Mouse (Mus musculus) cerebellum, adult (tissue): ENCODE measurements around the gene Spryd7.
"Not testable (repeated sequence)": the region's sequence is repeated elsewhere in the genome, so short reads cannot be mapped to it uniquely, and the experiment has no call there.

Experiments used
- ATAC-seq: cut with Nextera tagmentation; 2 replicates; pipeline ENCODE4 v1.9.2; 2017; ENCODE audit warnings: mild to moderate bottlenecking, moderate library complexity, mixed read lengths; ENCODE audit not compliant: insufficient number of reproducible peaks, low FRiP score, low TSS enrichment

The Spryd7 gene

GRCm38 (mm10) chr14:61556289-61557147 is at the start of gene Spryd7:
Spryd7 (minus strand) TSS chr14:61556886.
- peak; percentile 88 for ATAC-seq

DNA sequence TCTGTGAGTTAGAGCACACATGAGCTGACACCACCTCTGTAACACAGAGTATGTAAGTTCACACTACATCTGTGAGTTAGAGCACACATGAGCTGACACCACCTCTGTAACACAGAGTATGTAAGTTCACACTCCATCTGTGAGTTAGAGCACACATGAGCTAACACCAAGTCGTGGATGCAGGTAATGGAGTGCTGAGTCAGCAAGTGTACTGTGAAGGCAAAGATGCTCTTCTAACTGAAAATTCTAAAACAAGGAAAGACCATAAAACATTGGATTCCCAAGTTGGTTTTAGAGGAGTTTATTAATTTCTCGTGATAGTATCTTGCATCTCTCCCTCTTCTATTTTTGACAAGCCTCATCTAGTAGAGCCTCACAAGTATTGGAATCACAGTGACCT is 49.4 kb upstream of the Spryd7 start:
- ATAC-seq, result not testable (repeated sequence)

DNA sequence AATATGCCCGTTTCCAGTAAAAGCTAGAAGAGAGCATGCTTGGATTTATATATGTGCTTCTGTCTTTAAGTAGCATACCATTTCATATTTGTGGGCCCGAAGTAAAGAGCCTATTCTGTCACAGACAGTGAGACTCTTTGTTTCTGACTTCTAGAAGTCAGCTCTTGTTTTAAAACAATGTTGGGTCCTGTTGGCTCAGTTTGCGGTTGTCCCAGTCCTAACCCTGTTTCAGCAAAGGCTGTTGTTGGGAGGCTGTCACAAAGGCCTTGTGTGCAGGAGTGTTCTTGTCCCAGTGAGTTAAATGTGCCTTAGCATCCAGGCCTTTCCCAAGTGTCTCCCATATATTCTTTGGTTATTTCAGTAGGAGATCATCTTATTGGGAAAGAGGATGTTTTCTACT is 47.4 kb upstream of the Spryd7 start:
- no peak for ATAC-seq

DNA sequence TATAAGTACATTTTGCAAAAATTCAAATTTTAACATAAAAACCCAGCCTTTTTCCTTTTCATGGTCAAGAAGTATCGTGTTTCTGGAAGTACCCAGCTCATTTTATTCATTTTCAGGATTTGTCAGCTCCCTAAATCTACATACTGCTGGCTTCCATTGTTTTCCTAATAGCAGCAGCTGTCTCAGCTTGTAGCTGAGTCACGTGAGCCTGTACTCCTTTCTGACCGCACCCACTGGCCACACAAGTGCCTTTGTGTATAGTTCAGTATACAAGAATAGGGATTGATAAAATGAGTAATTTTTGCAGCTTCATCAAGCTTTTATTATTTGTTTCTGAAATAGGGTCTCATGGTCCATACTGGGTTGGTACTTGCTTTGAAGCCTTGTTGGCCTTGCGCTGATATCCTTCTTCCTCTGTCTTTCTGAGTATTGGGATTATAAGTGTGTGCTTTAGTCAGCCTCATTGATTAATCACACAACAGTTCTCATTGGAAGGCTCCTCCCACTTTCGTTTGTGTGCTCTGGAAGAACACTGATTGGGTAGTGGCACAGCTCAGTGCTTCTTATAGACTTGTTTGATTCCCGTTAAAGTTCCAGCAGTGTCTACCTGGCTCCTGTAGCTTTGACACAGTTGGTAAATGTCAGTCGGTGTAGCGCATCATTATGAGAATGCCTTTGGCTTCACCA is 46.5 kb upstream of the Spryd7 start:
- no peak for ATAC-seq

- ATAC-seq, result no peak
Observed at GRCm38 (mm10) chr14:61601348-61601747, 44.7 kb upstream of the Spryd7 start.

DNA sequence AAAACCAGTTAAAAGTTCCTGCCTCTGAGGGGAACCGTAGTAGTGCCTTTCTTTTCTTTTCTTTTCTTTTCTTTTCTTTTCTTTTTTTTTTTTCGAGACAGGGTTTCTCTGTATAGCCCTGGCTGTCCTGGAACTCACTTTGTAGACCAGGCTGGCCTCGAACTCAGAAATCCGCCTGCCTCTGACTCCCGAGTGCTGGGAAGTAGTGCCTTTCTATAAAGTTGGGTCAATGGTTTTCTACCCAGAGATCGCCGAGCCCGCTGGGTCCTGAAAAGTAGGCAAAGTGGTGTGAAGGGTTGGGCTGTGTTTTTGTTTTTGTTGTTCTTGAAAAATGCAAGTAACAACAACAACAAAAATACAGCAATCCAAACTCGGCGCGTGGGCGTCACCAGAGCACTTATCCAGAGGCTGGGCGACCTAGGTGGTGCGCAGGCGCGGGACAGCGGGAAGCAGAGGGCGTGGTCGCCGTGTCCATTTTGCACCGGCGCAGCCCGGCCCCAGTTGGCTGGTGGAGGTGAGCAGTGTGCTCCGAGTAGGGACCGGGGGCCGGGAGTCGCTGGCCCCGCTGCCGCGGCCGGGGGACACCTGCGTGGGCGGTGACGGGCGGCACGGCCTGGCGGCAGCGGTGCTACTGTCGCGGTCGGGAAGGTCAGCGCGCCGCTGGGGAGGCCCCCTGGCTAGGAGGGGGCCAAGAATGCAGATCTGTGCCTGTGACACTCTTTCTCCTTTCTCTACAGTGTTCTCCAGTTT is 42.5 kb upstream of the Spryd7 start:
- ATAC-seq, result peak; percentile 96

- ATAC-seq, result no peak
Observed at GRCm38 (mm10) chr14:61597968-61598367, 41.3 kb upstream of the Spryd7 start, which contains the start of gene Trim13. Trim13 (plus strand) TSS chr14:61598247.

DNA sequence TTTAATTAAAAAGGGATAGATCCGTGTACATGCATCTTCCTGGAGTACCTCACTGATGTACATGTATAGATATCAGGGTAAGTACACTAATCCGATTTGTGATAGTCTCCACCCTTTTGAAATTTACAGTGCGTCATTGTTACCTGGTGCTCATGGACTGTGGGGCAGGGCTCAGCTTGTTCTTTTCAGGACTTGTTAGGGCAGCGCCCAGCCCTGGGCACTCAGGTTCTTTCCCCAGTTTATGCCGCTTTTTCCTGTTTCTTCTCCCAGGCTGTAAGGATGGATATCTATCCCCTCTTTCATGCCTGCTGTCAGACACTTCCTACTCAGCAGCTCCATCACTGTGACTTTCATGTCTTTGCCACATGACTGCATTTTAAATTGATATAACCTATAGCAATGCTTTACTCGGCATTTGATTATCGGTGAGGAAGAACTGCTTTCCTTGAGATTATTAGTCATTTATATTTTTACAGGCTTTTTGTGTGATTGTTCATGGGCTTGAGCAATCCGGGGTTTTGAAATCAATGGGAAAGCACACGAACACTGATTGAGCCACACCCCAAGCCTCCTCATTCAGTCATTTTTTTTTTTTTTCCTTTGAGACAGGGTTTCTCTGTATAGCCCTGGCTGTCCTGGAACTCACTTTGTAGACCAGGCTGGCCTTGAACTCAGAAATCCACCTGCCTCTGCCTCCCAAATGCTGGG is 40.2 kb upstream of the Spryd7 start:
- no peak for ATAC-seq

GRCm38 (mm10) chr14:61589288-61590065 is 32.8 kb upstream of the Spryd7 start:
- no peak for ATAC-seq

- ATAC-seq, result no peak
Observed at GRCm38 (mm10) chr14:61575941-61576340, 19.3 kb upstream of the Spryd7 start.

DNA sequence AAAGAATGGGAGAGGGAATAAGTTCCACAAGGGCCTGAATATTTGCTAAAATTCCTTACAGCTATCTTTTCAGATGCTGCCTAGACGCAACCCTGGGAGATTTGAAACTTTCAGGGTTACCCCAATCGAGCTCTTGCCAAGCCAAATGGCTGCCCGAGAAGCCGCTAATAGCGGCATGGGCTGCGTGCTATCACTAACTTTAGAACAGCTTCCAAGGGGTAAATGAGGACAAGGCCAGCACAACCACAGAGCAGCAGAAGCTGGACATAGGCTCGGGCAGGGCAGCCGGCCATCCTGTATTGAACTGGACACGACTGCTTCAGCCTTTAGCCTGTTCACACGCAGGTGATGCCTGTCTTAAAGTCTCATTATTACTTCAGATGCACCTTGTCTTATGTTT is 18.4 kb upstream of the Spryd7 start:
- no peak for ATAC-seq

- ATAC-seq, result no peak
Observed at GRCm38 (mm10) chr14:61572131-61572530, 15.4 kb upstream of the Spryd7 start.

DNA sequence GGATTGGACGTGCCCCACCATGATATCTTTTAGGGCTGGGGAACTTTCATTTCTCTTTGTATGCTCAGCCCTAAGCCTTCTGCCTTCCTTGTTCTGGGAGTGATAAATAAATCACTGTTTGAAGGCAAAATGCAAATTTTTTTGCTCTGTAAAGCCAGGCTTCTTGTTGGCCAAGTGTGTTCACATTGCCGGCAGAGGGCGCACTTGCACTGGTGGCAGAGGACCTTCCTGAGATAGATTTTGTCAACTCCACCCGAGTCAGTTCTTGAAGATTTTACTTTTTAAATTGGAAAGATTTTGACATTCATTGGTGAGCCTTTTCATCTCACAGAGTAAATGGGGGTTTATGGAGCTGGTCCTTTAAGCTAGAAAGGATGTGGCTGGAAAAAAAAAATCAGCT is 14.7 kb upstream of the Spryd7 start:
- no peak for ATAC-seq

GRCm38 (mm10) chr14:61569344-61569743 is 12.7 kb upstream of the Spryd7 start:
- ATAC-seq, result no peak

DNA sequence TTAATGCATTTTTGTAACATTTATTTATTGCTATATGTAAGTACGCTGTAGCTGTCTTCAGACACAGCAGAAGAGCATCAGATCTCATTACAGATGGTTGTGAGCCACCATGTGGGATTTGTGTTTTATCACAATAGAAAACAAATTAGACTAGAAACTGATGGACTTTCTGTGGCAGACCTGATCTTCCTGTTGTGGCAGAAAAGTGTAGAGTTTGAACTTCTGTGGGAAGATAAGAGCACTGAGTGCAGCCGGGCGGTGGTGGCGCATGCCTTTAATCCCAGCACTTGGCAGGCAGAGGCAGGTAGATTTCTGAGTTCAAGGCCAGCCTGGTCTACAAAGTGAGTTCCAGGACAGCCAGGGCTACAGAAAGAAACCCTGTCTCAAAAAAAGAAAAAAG is 9.5 kb upstream of the Spryd7 start:
- ATAC-seq, result not testable (repeated sequence)

- no peak for ATAC-seq
Observed at GRCm38 (mm10) chr14:61559856-61560255, 3.2 kb upstream of the Spryd7 start.

- ATAC-seq, result no peak
Observed at GRCm38 (mm10) chr14:61558901-61559300, 2.2 kb upstream of the Spryd7 start.

- ATAC-seq, result no peak
Observed at GRCm38 (mm10) chr14:61555931-61556288, 776 bp downstream of the Spryd7 start.

DNA sequence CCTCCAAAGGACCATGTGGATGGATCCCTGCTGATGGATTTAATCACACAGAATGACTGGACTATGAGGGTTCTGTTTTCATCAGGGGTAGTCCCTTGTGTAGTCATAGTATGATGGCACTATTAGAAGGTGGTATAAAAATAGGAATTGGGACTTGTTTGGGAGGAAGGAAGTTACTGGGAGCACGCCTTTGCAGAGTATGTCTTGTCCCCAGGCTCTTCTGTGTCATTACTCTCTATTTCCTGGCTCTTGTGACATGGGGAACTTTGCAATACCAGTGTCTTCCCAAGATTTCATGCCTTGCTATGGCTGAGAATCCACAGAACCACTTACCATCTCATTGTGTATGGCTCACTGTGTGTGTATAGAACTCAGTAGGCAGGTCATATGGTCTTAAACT is 8.1 kb downstream of the Spryd7 start:
- no peak for ATAC-seq

GRCm38 (mm10) chr14:61537772-61538171 is 18.9 kb downstream of the Spryd7 start:
- not testable (repeated sequence) for ATAC-seq
